Mouse (Mus musculus) right cerebral cortex, postnatal 25 days (tissue): ENCODE results near the gene Edem1.

Source experiments
- DNase-seq: peaks from one replicate; pipeline ENCODE4 v3.0.0; 2022

The Edem1 gene

DNA sequence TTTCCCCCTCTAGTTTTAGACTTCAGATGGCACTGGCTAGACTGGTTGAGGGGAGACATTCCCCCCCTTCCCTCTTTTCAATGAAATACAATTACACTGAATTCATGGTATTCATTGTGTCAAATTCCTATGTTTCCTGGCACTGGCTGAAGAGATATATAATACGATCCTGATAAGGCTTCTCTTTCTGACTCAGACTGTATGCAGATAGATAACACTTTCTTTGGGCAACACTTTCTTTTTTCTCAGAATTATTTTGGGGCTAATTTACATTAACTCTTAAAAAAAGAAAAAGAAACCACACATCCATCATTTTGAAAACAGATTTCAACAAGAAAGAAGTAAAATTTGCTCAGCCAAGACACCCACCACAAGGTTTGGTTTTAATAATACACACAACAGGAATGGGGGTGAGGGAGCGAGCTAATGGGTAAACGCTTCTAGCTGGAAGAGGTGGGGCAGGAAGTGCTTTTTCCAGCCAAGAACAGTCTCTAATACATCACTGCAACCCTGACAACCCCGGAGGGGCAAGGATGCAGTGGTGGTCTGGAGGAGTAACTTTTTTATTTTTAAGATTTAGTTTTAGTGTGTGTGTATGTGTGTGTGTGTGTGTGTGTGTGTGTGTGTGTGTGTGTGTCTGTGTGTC is 52.0 kb downstream of the Edem1 start:
- DNase-seq: no peak

DNA sequence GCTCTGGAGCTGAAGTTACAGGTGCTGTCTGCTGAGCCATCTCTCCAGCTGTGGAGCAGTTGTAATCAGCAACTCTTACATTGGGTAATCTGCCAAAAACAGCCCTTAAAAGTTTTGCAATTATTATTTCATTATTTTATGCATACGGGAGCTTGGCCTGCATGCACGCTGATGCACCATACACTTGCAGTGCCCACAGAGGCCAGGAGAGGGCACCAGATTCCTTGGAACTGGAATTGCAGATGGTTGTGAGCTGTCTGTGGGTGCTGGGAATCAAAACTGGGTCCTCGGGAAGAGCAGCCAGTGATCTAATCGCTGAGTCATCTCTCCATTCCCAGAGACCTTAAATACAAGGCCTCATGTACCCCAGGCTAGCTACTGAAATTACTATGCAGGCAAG is 52.6 kb downstream of the Edem1 start:
- no peak for DNase-seq

DNA sequence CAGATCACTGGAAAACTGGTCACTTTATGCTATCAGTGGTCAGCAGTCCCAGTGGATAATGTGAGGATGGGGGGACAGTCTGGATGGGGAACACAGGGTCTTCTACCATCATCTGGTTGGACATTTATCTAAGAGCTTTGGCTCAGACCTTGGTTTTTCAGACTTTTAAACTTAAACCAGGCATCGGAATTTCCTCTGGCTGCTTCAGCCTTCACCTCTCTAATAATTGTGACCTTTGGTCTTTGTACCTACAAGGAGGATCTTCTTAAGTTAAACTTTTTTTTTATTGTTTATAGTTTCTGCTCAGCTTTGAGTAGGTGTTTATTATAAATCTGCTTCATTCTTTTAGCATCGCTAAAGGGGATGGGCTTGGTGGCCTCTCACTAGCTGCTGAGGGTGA is 55.4 kb downstream of the Edem1 start:
- DNase-seq: no peak

- DNase-seq: no peak
These were observed 56.2 kb downstream of the Edem1 start for GRCm38 (mm10) chr6:108884603-108885002.

DNA sequence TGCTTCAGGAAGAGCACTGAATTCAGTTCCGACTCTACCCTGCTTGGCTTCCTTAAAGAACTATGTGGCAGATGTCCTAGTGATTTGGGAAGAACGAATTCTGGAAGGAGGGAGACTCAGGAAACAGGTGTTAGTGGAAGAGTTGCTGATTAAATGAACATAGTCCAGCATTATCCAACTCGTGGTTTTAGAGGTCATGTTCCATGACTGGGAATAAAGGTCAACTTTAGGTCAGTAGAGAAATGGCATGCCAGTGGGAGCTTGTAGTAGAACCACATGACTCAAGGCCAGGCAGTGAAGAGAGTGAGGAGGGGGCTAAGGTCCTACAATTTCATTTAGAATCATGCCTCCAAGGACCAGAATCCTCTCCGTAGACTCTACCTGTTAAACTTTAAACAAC is 57.9 kb downstream of the Edem1 start:
- no peak for DNase-seq

GRCm38 (mm10) chr6:108892589-108892988 is 64.1 kb downstream of the Edem1 start:
- no peak for DNase-seq

DNA sequence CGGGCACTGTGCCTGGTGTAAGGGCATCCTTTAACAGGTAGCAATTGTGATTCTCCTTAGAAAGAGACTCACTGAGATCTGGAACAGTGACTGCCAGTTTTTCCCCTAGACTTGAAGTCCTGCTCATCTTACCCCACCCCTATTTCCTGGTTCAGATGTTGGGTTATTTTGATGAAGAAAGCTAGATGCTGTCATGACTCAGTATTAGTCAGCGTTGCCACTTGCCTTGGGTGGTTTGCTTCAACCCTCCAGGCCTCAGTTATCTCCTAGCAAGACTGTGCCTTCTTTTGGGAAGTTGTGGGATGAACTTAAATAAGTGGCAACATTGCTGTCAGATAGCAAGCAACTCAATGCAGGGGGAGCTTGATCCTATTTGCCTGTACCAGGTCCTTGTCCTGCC is 66.7 kb downstream of the Edem1 start:
- no peak for DNase-seq

GRCm38 (mm10) chr6:108895976-108896375 is 67.5 kb downstream of the Edem1 start:
- no peak for DNase-seq

DNA sequence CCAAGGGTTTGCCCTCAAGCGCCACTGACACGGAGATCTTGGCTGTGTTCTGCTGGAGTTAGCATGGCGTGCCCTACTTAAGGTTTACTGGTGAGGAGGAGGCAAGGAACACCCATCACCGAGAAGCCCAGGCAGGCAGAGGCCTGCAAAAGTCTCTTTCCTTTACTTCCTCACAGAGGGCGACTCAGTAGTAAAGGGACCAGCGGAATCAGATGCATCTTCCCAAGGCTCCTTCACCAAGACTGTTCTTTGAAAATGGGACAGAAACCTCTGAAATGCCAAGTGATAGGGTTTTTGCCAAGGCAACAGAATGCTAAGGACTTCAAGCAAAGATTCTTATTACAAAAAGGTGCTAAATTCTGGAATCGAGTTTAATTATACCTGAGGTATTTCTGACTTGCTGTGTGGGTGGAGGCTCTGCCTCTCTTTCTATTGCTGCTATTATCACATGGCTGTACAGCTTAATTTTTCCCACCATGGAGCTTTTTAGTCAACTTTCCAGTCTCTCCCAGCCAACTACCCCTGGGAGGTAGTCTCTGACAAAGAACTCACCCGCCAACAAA is 68.2 kb downstream of the Edem1 start:
- peak; percentile 21 for DNase-seq

DNA sequence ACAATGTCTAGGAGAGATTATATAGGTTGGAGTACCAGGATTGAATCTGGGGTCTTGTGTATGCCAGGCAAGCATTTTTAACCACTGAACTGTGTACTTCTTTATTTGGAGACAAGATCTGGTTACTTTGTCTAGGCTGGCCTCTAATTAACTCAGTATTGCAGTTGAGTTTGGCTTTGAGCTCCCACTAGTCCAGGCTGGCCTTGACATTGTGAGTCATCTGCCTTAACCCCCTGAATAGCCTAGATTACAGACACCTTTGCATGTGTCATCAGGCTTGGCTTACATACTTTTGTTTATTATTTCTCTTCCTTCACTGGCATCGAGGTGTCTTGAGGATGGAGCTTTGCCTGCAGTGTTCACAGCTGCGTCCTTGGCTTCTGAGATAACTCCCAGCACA is 70.8 kb downstream of the Edem1 start:
- no peak for DNase-seq

DNA sequence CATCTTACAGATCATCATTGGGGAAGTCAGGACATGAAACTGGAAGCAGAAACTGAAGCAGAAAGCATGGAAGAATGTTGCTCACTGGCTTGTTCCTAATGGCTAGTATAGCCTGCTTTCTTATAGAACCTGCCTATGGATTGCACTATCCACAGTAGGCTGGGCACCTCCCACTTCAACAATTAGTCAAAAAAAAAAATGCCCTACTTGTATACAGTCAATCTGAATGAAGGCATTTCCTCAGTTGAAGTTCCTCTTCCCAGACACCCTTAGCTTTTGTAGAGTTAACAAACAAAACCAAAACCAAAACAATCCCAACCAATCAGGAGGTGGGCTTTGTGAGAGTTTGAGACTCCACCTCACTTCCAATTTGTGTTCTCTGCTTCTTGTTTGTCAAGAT is 73.7 kb downstream of the Edem1 start:
- no peak for DNase-seq

GRCm38 (mm10) chr6:108903280-108903679 is 74.8 kb downstream of the Edem1 start:
- DNase-seq: no peak

DNA sequence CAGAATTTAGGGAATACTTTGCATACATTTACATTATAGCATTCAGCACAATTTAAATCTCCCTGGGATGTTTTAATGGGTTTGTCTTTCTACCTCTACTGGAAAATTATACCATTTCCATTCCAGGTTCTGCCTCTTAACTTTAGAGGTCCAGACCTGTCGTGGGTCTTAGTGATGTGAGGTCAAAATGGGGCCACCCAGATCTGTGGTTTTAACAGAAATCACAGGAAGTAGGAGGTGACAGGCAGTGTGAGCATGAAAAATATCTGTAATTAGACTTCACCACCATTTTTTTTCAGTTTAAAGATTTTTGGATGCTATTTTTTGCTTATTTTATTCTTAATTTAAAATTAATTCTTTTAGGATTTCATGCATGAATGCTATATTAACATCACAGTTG is 78.1 kb downstream of the Edem1 start:
- no peak for DNase-seq
